Mouse (Mus musculus) liver, embryonic 12.5 days (tissue): ENCODE results near the gene Med27. TPM values are rescaled to one million over a fixed set of nuclear protein-coding genes. Genes with fewer than 3 reads are reported as not detected.

Experiments used
- ATAC-seq: fragments of 200-750 bp; cut with Nextera tagmentation; 2 replicates; pipeline ENCODE4 v1.8.0; 2017; ENCODE audit warnings: moderate number of reproducible peaks, mild to moderate bottlenecking, moderate library complexity
- H3K27ac ChIP-seq: fragments of 300-500 bp; sonication (generic); 2 replicates; pipeline ENCODE4 v1.5.1; 2016; ENCODE audit warnings: mild to moderate bottlenecking
- H3K27me3 ChIP-seq: fragments of 300-500 bp; sonication (generic); replicated peaks from 2 replicates; pipeline ENCODE4 v1.6.1; 2016; ENCODE audit warnings: mild to moderate bottlenecking, moderate library complexity
- H3K36me3 ChIP-seq: fragments of 300-500 bp; sonication (generic); 2 replicates; pipeline ENCODE4 v1.6.1; 2016; ENCODE audit warnings: mild to moderate bottlenecking, moderate library complexity
- H3K4me1 ChIP-seq: fragments of 300-500 bp; sonication (generic); 2 replicates; pipeline ENCODE4 v1.6.1; 2016
- H3K4me2 ChIP-seq: fragments of 300-500 bp; sonication (generic); 2 replicates; pipeline ENCODE4 v1.6.1; 2016; ENCODE audit warnings: mild to moderate bottlenecking, moderate library complexity
- H3K4me3 ChIP-seq: fragments of 300-500 bp; sonication (generic); 2 replicates; pipeline ENCODE4 v1.5.1; 2016; ENCODE audit warnings: mild to moderate bottlenecking, moderate library complexity
- H3K9ac ChIP-seq: fragments of 300-500 bp; sonication (generic); 2 replicates; pipeline ENCODE4 v1.6.1; 2016; ENCODE audit warnings: mild to moderate bottlenecking, moderate library complexity
- H3K9me3 ChIP-seq: fragments of 300-500 bp; sonication (generic); replicated peaks from 2 replicates; pipeline ENCODE4 v1.6.1; 2016; ENCODE audit warnings: mild to moderate bottlenecking, moderate library complexity
- WGBS: fragments of 180-500 bp; shearing (Covaris S2); methylation state at CpG from one replicate; pipeline ENCODE4 v1.1.7; 2016; ENCODE audit not compliant: insufficient replicate concordance; 5-methylcytosine and 5-hydroxymethylcytosine counted together
- polyA plus RNA-seq: library from polyadenylated mRNA; unstranded; fragments of >200 nt; fragmentation: Nextera tagmentation; extraction: Ambion mirVana; gene quantifications from 2 replicates; pipeline ENCODE4 v1.2.1, GENCODE M21; 2016

The Med27 gene
- 28.9 and 30.9 TPM in 2 replicates for polyA plus RNA-seq

GRCm38 (mm10) chr2:29346629-29347271 is at the start of gene Med27:
TSS of gene Med27 (plus strand) at chr2:29346819.
- Histone ChIP-seq H3K4me2 (peak within 1 kb of the TSS; percentile 89), H3K27ac (peak within 1 kb of the TSS; percentile 36; the same call in 1 of the 2 replicates), H3K4me1 (peaks cover 13% of the 10 kb centered on the region), H3K27me3 (peaks cover 8% of the 10 kb centered on the region; the same call in 1 of the 2 replicates), H3K9ac (peak within 1 kb of the TSS; percentile 83), H3K9me3 (no peaks in the 10 kb centered on the region), H3K4me3 (peak within 1 kb of the TSS; percentile 91), H3K36me3 (peaks cover 25% of the 10 kb centered on the region)
- WGBS = 1% methylated on average over 41 of the region's 41 CpGs
- peak; percentile 97 for ATAC-seq

- Histone ChIP-seq H3K4me1 (no peaks in the 10 kb centered on the region), H3K27me3 (no peaks in the 10 kb centered on the region), H3K9me3 (no peaks in the 10 kb centered on the region), H3K36me3 (no peaks in the 10 kb centered on the region), H3K9ac (no peak overlapping the region), H3K27ac (no peak overlapping the region), H3K4me3 (no peak overlapping the region), H3K4me2 (no peak overlapping the region)
- WGBS = 35% methylated on average over 7 of the region's 7 CpGs
- no peak for ATAC-seq
Observed at GRCm38 (mm10) chr2:29309966-29310365, 36.7 kb upstream of the Med27 start.

GRCm38 (mm10) chr2:29312058-29312457 is 34.6 kb upstream of the Med27 start:
- H3K27me3 ChIP-seq = no peaks in the 10 kb centered on the region
- ATAC-seq = no peak
- no peaks in the 10 kb centered on the region for H3K4me1 ChIP-seq
- H3K9me3 ChIP-seq = no peaks in the 10 kb centered on the region
- 53% methylated on average over 5 of the region's 5 CpGs for WGBS
- no peak overlapping the region for H3K27ac ChIP-seq
- H3K4me3 ChIP-seq = no peak overlapping the region
- no peaks in the 10 kb centered on the region for H3K36me3 ChIP-seq
- no peak overlapping the region for H3K4me2 ChIP-seq
- H3K9ac ChIP-seq = no peak overlapping the region

- 54% methylated on average over 4 of the region's 4 CpGs for WGBS
- ATAC-seq = no peak
Observed at GRCm38 (mm10) chr2:29317906-29318470, 28.6 kb upstream of the Med27 start.

GRCm38 (mm10) chr2:29318596-29318995 is 28.0 kb upstream of the Med27 start:
- ATAC-seq = no peak
- Histone ChIP-seq H3K4me2 (no peak overlapping the region), H3K36me3 (no peaks in the 10 kb centered on the region), H3K4me3 (no peak overlapping the region), H3K4me1 (no peaks in the 10 kb centered on the region), H3K27me3 (no peaks in the 10 kb centered on the region), H3K9ac (no peak overlapping the region), H3K9me3 (no peaks in the 10 kb centered on the region), H3K27ac (no peak overlapping the region)
- WGBS = 76% methylated on average over 3 of the region's 3 CpGs

More at GRCm38 (mm10) chr2:29317906-29318470, 28.6 kb upstream of the Med27 start:
- H3K4me1 ChIP-seq = no peaks in the 10 kb centered on the region
- H3K36me3 ChIP-seq = no peaks in the 10 kb centered on the region
- no peaks in the 10 kb centered on the region for H3K27me3 ChIP-seq
- H3K4me2 ChIP-seq = no peak overlapping the region
- H3K9me3 ChIP-seq = no peaks in the 10 kb centered on the region
- H3K4me3 ChIP-seq = no peak overlapping the region
- no peak overlapping the region for H3K27ac ChIP-seq
- no peak overlapping the region for H3K9ac ChIP-seq

- WGBS = 70% methylated on average over 11 of the region's 11 CpGs
- Histone ChIP-seq H3K4me1 (no peaks in the 10 kb centered on the region), H3K27me3 (no peaks in the 10 kb centered on the region), H3K27ac (no peak overlapping the region), H3K9ac (no peak overlapping the region), H3K36me3 (no peaks in the 10 kb centered on the region), H3K4me2 (no peak overlapping the region), H3K9me3 (no peaks in the 10 kb centered on the region), H3K4me3 (no peak overlapping the region)
- no peak for ATAC-seq
Observed at GRCm38 (mm10) chr2:29320229-29320751, 26.3 kb upstream of the Med27 start.

- Histone ChIP-seq H3K9ac (no peak overlapping the region), H3K4me1 (no peaks in the 10 kb centered on the region), H3K27me3 (no peaks in the 10 kb centered on the region), H3K9me3 (no peaks in the 10 kb centered on the region), H3K4me2 (no peak overlapping the region), H3K27ac (no peak overlapping the region), H3K36me3 (no peaks in the 10 kb centered on the region), H3K4me3 (no peak overlapping the region)
- 68% methylated on average over 6 of the region's 6 CpGs for WGBS
- ATAC-seq = no peak
Observed at GRCm38 (mm10) chr2:29320780-29321179, 25.8 kb upstream of the Med27 start.

- Histone ChIP-seq H3K4me3 (no peak overlapping the region), H3K36me3 (no peaks in the 10 kb centered on the region), H3K4me2 (no peak overlapping the region), H3K4me1 (no peaks in the 10 kb centered on the region), H3K9me3 (no peaks in the 10 kb centered on the region), H3K27ac (no peak overlapping the region), H3K27me3 (no peaks in the 10 kb centered on the region), H3K9ac (no peak overlapping the region)
- 72% methylated on average over 2 of the region's 2 CpGs for WGBS
- no peak for ATAC-seq
Observed at GRCm38 (mm10) chr2:29324456-29324855, 22.2 kb upstream of the Med27 start.

GRCm38 (mm10) chr2:29330471-29330870 is 16.1 kb upstream of the Med27 start:
- no peak for ATAC-seq
- H3K9ac ChIP-seq = no peak overlapping the region
- H3K27me3 ChIP-seq = no peaks in the 10 kb centered on the region
- no peak overlapping the region for H3K4me3 ChIP-seq
- H3K36me3 ChIP-seq = no peaks in the 10 kb centered on the region
- WGBS = 74% methylated on average over 1 of the region's 1 CpGs
- no peak overlapping the region for H3K4me2 ChIP-seq
- H3K4me1 ChIP-seq = no peaks in the 10 kb centered on the region
- no peak overlapping the region for H3K27ac ChIP-seq
- no peaks in the 10 kb centered on the region for H3K9me3 ChIP-seq

- H3K4me3 ChIP-seq = no peak overlapping the region
- H3K27me3 ChIP-seq = peaks cover 8% of the 10 kb centered on the region; the same call in 1 of the 2 replicates
- ATAC-seq = no peak
- 73% methylated on average over 1 of the region's 1 CpGs for WGBS
- no peak overlapping the region for H3K27ac ChIP-seq
- H3K4me2 ChIP-seq = no peak overlapping the region
- no peak overlapping the region for H3K9ac ChIP-seq
- H3K9me3 ChIP-seq = no peaks in the 10 kb centered on the region
- H3K4me1 ChIP-seq = no peaks in the 10 kb centered on the region
- H3K36me3 ChIP-seq = no peaks in the 10 kb centered on the region
Observed at GRCm38 (mm10) chr2:29338396-29338795, 8.2 kb upstream of the Med27 start.

GRCm38 (mm10) chr2:29358696-29359375 is 12.2 kb downstream of the Med27 start:
- Histone ChIP-seq H3K9ac (no peak overlapping the region), H3K4me1 (peaks cover 6% of the 10 kb centered on the region; the same call in 1 of the 2 replicates), H3K27ac (no peak overlapping the region), H3K36me3 (peaks cover 20% of the 10 kb centered on the region), H3K4me3 (no peak overlapping the region), H3K27me3 (no peaks in the 10 kb centered on the region), H3K9me3 (no peaks in the 10 kb centered on the region), H3K4me2 (no peak overlapping the region)
- no peak for ATAC-seq
- WGBS = 67% methylated on average over 9 of the region's 9 CpGs

- Histone ChIP-seq H3K9me3 (no peaks in the 10 kb centered on the region), H3K9ac (no peak overlapping the region), H3K27ac (no peak overlapping the region), H3K36me3 (peaks cover 16% of the 10 kb centered on the region), H3K27me3 (no peaks in the 10 kb centered on the region), H3K4me3 (no peak overlapping the region), H3K4me2 (no peak overlapping the region), H3K4me1 (0 out of 2 replicates have a peak, but pooled peaks cover 3% of the 10 kb centered on the region)
- no peak for ATAC-seq
- WGBS = 66% methylated on average over 3 of the region's 3 CpGs
Observed at GRCm38 (mm10) chr2:29360956-29361355, 14.3 kb downstream of the Med27 start.
